Mouse (Mus musculus) G1E-ER4 (cell line): Measurements from ENCODE around the gene Asprv1. TPM values are rescaled to one million over a fixed set of nuclear protein-coding genes. Genes with fewer than 3 reads are reported as not detected.

ENCODE experiments used
- GATA1 ChIP-seq: IDR thresholded peaks from one replicate; pipeline ENCODE4 v1.8.0; 2012; ENCODE audit warnings: low read length, inconsistent platforms
- polyA plus RNA-seq: library from polyadenylated mRNA; stranded (reverse); fragments of >175 nt; gene quantifications from 2 replicates; pipeline ENCODE4 v1.2.3, GENCODE M21; 2012

Gene Asprv1
- polyA plus RNA-seq, 1 experiment, result not detected

GRCm38 (mm10) chr6:86640161-86640560 lies 12.2 kb downstream of the Asprv1 start:
- TF ChIP-seq GATA1, result no peak

- TF ChIP-seq GATA1, result no peak
These were observed 12.8 kb downstream of the Asprv1 start for GRCm38 (mm10) chr6:86640776-86641175.

GRCm38 (mm10) chr6:86641716-86642115 lies 13.8 kb downstream of the Asprv1 start:
- TF ChIP-seq GATA1, result no peak

GRCm38 (mm10) chr6:86644775-86645400 lies 16.9 kb downstream of the Asprv1 start:
- TF ChIP-seq GATA1, result no peak

GRCm38 (mm10) chr6:86645551-86645950 lies 17.6 kb downstream of the Asprv1 start:
- no peak for TF ChIP-seq GATA1

- no peak for TF ChIP-seq GATA1
These were observed 18.2 kb downstream of the Asprv1 start for GRCm38 (mm10) chr6:86646143-86646542.

GRCm38 (mm10) chr6:86653026-86653425 lies 25.1 kb downstream of the Asprv1 start:
- TF ChIP-seq GATA1, result no peak

GRCm38 (mm10) chr6:86654270-86654916 lies 26.4 kb downstream of the Asprv1 start:
- TF ChIP-seq GATA1, result no peak

- TF ChIP-seq GATA1, result no peak
These were observed 30.5 kb downstream of the Asprv1 start for GRCm38 (mm10) chr6:86658501-86658900.

GRCm38 (mm10) chr6:86660161-86660877 lies 32.4 kb downstream of the Asprv1 start:
- no peak for TF ChIP-seq GATA1

GRCm38 (mm10) chr6:86665076-86665475 lies 37.1 kb downstream of the Asprv1 start:
- no peak for TF ChIP-seq GATA1

GRCm38 (mm10) chr6:86665560-86666307 lies 37.8 kb downstream of the Asprv1 start:
- TF ChIP-seq GATA1, result no peak

GRCm38 (mm10) chr6:86667061-86667460 lies 39.1 kb downstream of the Asprv1 start:
- TF ChIP-seq GATA1, result no peak

- TF ChIP-seq GATA1, result no peak
These were observed 40.7 kb downstream of the Asprv1 start, which contains the start of gene Mxd1 for GRCm38 (mm10) chr6:86668580-86669239. Gene Mxd1 (minus strand): TSS chr6:86669161.

GRCm38 (mm10) chr6:86669240-86669727 lies 41.3 kb downstream of the Asprv1 start:
- TF ChIP-seq GATA1, result no peak

GRCm38 (mm10) chr6:86670873-86671272 lies 42.9 kb downstream of the Asprv1 start:
- no peak for TF ChIP-seq GATA1
